Mouse (Mus musculus) liver, adult 2 months (tissue): ENCODE measurements at regions not wholly inside any gene's neighbourhood (a gene's known extent, or its start where the extent isn't known, plus 50 kb on each side); places are given as distances from the start of the nearest gene placed in this dataset.
A peak's percentile ranks its signal among the peaks of the same experiment; 100 is the strongest.

ENCODE experiments used
- DNase-seq: peaks from one replicate; pipeline ENCODE4 v3.0.0-alpha.2; 2011; ENCODE audit warnings: low read depth, low spot score; ENCODE audit errors: extremely low read depth
- H3K27ac ChIP-seq: fragments of 200-500 bp; replicated peaks from 2 replicates; pipeline ENCODE4 v1.5.1; 2012; ENCODE audit warnings: low read depth, mild to moderate bottlenecking, control low read depth, inconsistent platforms, low read length; ENCODE audit not compliant: insufficient read depth
- H3K27me3 ChIP-seq: fragments of 200-500 bp; 2 replicates; pipeline ENCODE4 v1.6.1; 2012; ENCODE audit warnings: mild to moderate bottlenecking, moderate library complexity, low read length, inconsistent platforms; ENCODE audit not compliant: control insufficient read depth, insufficient read depth
- H3K36me3 ChIP-seq: fragments of 200-500 bp; 2 replicates; pipeline ENCODE4 v1.6.1; 2012; ENCODE audit warnings: low read length, inconsistent platforms; ENCODE audit not compliant: control insufficient read depth, insufficient read depth
- H3K4me1 ChIP-seq: fragments of 200-500 bp; 2 replicates; pipeline ENCODE4 v1.6.1; 2011; ENCODE audit warnings: low read length; ENCODE audit not compliant: control insufficient read depth, insufficient read depth
- H3K4me3 ChIP-seq: fragments of 200-500 bp; 2 replicates; pipeline ENCODE4 v1.5.1; 2011; ENCODE audit warnings: low read depth, mild to moderate bottlenecking, control low read depth, low read length, moderate library complexity; ENCODE audit not compliant: insufficient read depth
- H3K79me2 ChIP-seq: fragments of 200-500 bp; 2 replicates; pipeline ENCODE4 v1.6.1; 2012; ENCODE audit warnings: inconsistent platforms, mild to moderate bottlenecking, low read length, moderate library complexity; ENCODE audit not compliant: control insufficient read depth, insufficient read depth
- H3K9ac ChIP-seq: fragments of 200-500 bp; 2 replicates; pipeline ENCODE4 v1.6.1; 2012; ENCODE audit warnings: low read depth, mild to moderate bottlenecking, control low read depth, inconsistent platforms, low read length
- CTCF ChIP-seq: fragments of 200-500 bp; IDR thresholded peaks from 2 replicates; pipeline ENCODE4 v1.5.1; 2011; ENCODE audit warnings: low read depth, low read length, control low read depth
- POLR2A ChIP-seq: fragments of 200-500 bp; IDR thresholded peaks from 2 replicates; pipeline ENCODE4 v1.6.1; 2011; ENCODE audit warnings: low read length, control low read depth; ENCODE audit not compliant: insufficient read depth; ENCODE audit errors: extremely low read depth
- WGBS: fragments of 180-500 bp; shearing (Covaris S2); methylation state at CpG from one replicate; pipeline ENCODE4 v1.1.7; 2018; 5-methylcytosine and 5-hydroxymethylcytosine counted together

DNA sequence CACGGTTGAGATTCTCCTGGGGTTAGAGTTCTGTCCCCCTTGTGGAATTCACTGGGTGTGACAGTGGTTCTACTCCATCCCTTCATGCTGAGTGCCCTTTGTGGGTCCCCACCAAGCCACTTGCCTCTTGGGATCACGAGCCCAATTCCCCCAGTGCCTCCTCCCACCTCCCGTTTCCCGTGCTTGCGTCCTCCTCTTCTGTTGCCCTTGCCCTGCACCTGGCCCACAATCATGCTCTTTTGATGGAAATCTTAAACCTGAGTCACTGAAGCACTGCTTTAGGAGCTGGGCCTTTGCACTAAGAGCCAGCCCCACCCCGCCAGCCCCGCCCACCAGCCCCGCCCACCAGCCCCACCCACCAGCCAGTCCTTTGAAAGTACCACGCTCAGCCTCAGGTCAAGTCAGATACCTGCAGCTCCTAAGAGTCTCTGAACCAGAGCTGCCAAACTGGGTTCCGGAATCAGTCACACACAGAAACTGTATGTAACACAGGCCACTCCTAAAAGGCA is 79.8 kb upstream of the Sertad2 start:
- H3K27ac ChIP-seq: peak overlapping the region; percentile 92
- H3K27me3 ChIP-seq: no peaks in the 10 kb centered on the region
- peak overlapping the region; percentile 49; the same call in 1 of the 2 replicates for H3K9ac ChIP-seq
- no peaks in the 10 kb centered on the region for H3K36me3 ChIP-seq
- WGBS: 15% methylated on average over 10 of the region's 10 CpGs
- peaks cover 18% of the 10 kb centered on the region for H3K4me1 ChIP-seq
- peak overlapping the region; percentile 36; the same call in 1 of the 2 replicates for H3K4me3 ChIP-seq
- no peaks in the 10 kb centered on the region for H3K79me2 ChIP-seq
- peak; percentile 66 for DNase-seq
- TF ChIP-seq POLR2A: no peak
- no peak for TF ChIP-seq CTCF

DNA sequence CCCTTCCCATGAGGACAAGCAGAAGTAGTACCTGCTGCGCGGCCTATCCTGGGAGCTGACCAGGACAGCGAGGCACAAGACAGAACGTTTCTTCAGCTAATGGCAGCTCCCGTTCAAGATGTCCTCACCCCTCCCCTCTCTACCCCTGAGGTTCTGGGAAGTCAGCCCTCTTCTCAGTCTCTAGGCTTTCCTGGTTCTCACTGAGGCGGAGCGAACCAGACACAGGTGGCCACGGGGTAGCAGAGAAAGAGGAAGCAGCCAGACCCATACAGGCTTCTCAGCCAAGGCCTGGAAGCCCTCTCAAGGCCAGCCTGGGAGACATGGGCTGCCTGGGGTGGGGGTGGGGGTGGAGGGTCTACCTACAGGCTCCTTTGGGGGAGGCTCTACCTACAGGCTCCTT is 78.5 kb upstream of the Sertad2 start:
- Histone ChIP-seq H3K9ac (no peak overlapping the region), H3K27ac (no peak overlapping the region), H3K27me3 (no peaks in the 10 kb centered on the region), H3K36me3 (no peaks in the 10 kb centered on the region), H3K79me2 (no peaks in the 10 kb centered on the region; the same call in 1 of the 2 replicates), H3K4me3 (no peak overlapping the region), H3K4me1 (peaks cover 22% of the 10 kb centered on the region)
- TF ChIP-seq CTCF: no peak
- TF ChIP-seq POLR2A: no peak
- no peak for DNase-seq
- 90% methylated on average over 8 of the region's 8 CpGs for WGBS

DNA sequence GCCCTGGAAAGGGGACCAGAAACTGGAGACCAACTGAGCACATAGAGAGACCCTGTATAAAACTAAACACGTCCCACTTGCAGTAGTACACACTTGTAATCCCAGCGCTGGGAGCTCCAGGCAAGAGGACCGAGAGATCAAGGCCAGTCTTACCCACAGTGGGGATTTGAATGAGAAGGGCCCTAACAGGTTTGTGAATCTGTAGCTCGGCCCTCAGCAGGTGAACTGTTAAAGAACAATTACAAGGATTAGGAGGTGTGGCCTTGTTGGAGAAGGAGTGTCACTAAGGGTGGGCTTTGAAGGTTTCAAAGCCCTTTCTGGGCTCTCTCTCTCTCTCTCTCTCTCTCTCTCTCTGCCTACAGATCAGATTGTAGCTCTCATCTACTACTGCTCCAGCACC is 76.5 kb upstream of the Sertad2 start:
- Histone ChIP-seq H3K27me3 (no peaks in the 10 kb centered on the region), H3K4me1 (peaks cover 25% of the 10 kb centered on the region), H3K4me3 (no peak overlapping the region), H3K79me2 (no peaks in the 10 kb centered on the region; the same call in 1 of the 2 replicates), H3K36me3 (no peaks in the 10 kb centered on the region), H3K9ac (no peak overlapping the region), H3K27ac (no peak overlapping the region)
- no peak for DNase-seq
- TF ChIP-seq POLR2A (no peak), CTCF (no peak)
- 92% methylated on average over 4 of the region's 4 CpGs for WGBS

- TF ChIP-seq CTCF: no peak
- TF ChIP-seq POLR2A: no peak
- Histone ChIP-seq H3K27ac (peak overlapping the region; percentile 2; the same call in 1 of the 2 replicates), H3K36me3 (no peaks in the 10 kb centered on the region), H3K4me3 (no peak overlapping the region), H3K4me1 (peaks cover 17% of the 10 kb centered on the region), H3K79me2 (no peaks in the 10 kb centered on the region; the same call in 1 of the 2 replicates), H3K9ac (no peak overlapping the region), H3K27me3 (no peaks in the 10 kb centered on the region)
- DNase-seq: peak; percentile 44
- 72% methylated on average over 12 of the region's 12 CpGs for WGBS
Observed at GRCm38 (mm10) chr11:20468319-20469018, 74.6 kb upstream of the Sertad2 start.

- no peaks in the 10 kb centered on the region for H3K36me3 ChIP-seq
- no peaks in the 10 kb centered on the region for H3K27me3 ChIP-seq
- H3K27ac ChIP-seq: peak overlapping the region; percentile 86
- peaks cover 16% of the 10 kb centered on the region; the same call in 1 of the 2 replicates for H3K4me1 ChIP-seq
- TF ChIP-seq POLR2A (0 out of 2 replicates have a peak, but pooled peaks have one; percentile 4), CTCF (no peak)
- peak; percentile 95 for DNase-seq
- no peaks in the 10 kb centered on the region; the same call in 1 of the 2 replicates for H3K79me2 ChIP-seq
- peak overlapping the region; percentile 65 for H3K9ac ChIP-seq
- peak overlapping the region; percentile 32 for H3K4me3 ChIP-seq
- 2% methylated on average over 5 of the region's 5 CpGs for WGBS
Observed at GRCm38 (mm10) chr11:20469368-20469767, 73.7 kb upstream of the Sertad2 start.

- TF ChIP-seq CTCF: no peak
- no peak for TF ChIP-seq POLR2A
- peak overlapping the region; percentile 86 for H3K27ac ChIP-seq
- no peaks in the 10 kb centered on the region for H3K36me3 ChIP-seq
Observed at GRCm38 (mm10) chr11:20470396-20470795, 72.7 kb upstream of the Sertad2 start.

More at GRCm38 (mm10) chr11:20470396-20470795, 72.7 kb upstream of the Sertad2 start:
- Histone ChIP-seq H3K79me2 (no peaks in the 10 kb centered on the region; the same call in 1 of the 2 replicates), H3K27me3 (no peaks in the 10 kb centered on the region), H3K4me1 (peaks cover 16% of the 10 kb centered on the region; the same call in 1 of the 2 replicates), H3K9ac (no peak overlapping the region), H3K4me3 (no peak overlapping the region)
- peak; percentile 58 for DNase-seq
- WGBS: 61% methylated on average over 6 of the region's 6 CpGs
